Mouse (Mus musculus): Measurements from ENCODE around the gene Cela3b. TPM values are rescaled to one million over a fixed set of nuclear protein-coding genes. Genes with fewer than 3 reads are reported as not detected.

Gene Cela3b
- polyA plus RNA-seq, 1 experiment from 2014 or later, result 0.18 TPM

DNA sequence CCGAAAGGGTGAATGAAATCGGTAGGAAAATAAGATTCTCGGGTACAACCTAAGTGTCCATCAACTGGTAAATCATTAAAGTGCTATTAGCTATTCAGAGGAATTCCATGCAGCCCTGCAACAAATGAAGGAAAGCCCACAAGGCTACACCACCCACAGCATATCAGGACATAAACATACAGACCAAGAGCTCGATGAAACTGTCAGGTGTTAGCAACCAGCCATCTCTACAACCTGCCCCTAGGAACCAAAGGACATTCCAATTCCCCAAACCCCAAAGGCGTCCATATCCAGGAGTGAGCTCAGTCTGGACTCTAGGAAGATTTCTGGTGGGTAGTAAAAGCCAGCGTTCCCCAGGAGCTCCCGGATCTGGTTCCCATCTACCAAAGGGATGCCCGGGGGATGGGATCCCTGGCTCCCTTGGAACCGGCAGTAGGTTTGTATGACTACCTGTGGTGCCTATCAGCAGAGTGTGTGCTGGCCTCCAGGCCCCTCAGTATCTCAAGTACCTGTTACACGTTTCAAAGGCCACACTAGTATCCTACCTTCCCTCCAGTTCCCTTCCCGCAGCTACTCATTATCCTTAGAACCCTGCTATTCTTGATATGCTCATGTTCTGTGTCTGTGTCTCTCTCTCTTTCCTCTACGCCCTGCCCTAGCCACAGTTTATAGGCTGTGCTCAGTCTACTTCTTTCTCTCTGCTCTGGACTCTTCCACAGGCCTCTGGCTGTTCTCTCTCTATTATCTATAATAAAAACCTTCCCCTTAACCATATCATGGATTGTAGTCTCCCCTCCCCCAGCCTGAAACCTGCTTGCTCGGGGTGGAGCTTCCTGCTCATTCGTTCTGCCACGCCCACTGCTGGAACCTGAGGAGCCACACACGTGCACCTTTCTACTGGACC is 49.4 kb downstream of the Cela3b start:
- H3K36me3 ChIP-seq (replicated peaks), result no peaks in the 10 kb centered on the region
- peak overlapping the region; percentile 12 for H3K4me3 ChIP-seq (replicated peaks)
- H3K4me1 ChIP-seq (replicated peaks), result peaks cover 17% of the 10 kb centered on the region
- 0 out of 2 replicates have a peak overlapping the region, but pooled peaks have one; percentile 10 for H3K9ac ChIP-seq
- no peaks in the 10 kb centered on the region for H3K27me3 ChIP-seq
- no peaks in the 10 kb centered on the region for H3K9me3 ChIP-seq (replicated peaks)
- 26% methylated on average over 15 of the region's 16 CpGs for WGBS (ENCODE audit: insufficient replicate concordance)
- H3K27ac ChIP-seq (replicated peaks), result peak overlapping the region; percentile 82
- peak; percentile 88 for ATAC-seq (ENCODE audit: insufficient read depth)
- peak overlapping the region; percentile 55 for H3K4me2 ChIP-seq

DNA sequence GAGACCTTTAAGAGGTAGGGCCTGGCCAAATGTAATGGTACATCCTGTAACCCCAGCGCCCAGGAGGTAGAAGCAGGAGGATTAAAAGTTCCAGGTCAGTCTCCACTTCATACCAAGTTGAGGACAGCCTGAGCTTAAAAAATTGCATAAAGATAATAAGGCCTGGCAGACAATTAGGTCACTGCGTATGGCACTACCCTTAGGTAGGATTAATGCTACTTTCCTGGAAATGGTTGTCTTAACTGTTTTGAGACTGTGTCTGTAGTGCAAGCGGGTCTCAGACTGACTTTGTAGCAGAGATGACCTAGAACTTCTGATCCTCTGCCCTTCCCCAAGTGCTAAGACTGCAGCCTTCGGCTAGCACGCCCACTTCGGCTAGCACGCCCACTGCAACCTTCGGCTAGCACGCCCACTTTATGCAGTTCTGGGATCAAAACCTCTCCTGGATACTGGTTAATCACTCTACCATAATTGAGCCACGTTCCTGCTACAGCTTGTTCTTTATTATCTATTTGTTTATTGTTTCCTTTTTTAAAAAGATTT is 50.6 kb downstream of the Cela3b start:
- 77% methylated on average over 10 of the region's 10 CpGs for WGBS (ENCODE audit: insufficient replicate concordance)
- Histone ChIP-seq H3K4me3 (replicated peaks) (no peak overlapping the region), H3K9ac (no peak overlapping the region), H3K36me3 (replicated peaks) (no peaks in the 10 kb centered on the region), H3K27me3 (no peaks in the 10 kb centered on the region), H3K9me3 (replicated peaks) (no peaks in the 10 kb centered on the region), H3K27ac (replicated peaks) (no peak overlapping the region), H3K4me2 (no peak overlapping the region), H3K4me1 (replicated peaks) (peaks cover 23% of the 10 kb centered on the region)
- ATAC-seq (ENCODE audit: insufficient read depth), result no peak

DNA sequence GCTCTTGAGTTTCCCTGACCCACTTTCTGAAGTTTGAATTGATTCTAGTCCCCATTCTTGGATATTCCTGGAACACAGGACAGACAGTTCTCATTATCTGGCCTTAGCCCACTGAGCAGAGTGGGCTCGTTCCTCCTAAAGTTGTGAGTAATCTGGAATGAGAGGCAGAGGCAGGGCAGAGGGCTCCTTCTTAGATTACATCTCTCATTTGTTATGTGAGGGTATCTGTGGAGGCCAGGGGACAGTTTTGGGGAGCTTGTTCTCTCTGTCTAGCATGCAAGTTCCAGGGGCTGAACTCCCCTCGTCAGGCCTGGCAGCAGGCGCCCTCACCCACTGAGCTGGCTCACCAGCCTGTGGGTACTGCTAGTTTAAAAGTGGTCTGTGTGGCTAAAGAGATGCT is 51.3 kb downstream of the Cela3b start:
- no peaks in the 10 kb centered on the region for H3K9me3 ChIP-seq (replicated peaks)
- H3K9ac ChIP-seq, result no peak overlapping the region
- peaks cover 23% of the 10 kb centered on the region for H3K4me1 ChIP-seq (replicated peaks)
- no peak for ATAC-seq (ENCODE audit: insufficient read depth)
- 70% methylated on average over 3 of the region's 3 CpGs for WGBS (ENCODE audit: insufficient replicate concordance)
- H3K4me2 ChIP-seq, result no peak overlapping the region
- no peak overlapping the region for H3K4me3 ChIP-seq (replicated peaks)
- H3K27me3 ChIP-seq, result no peaks in the 10 kb centered on the region
- H3K36me3 ChIP-seq (replicated peaks), result no peaks in the 10 kb centered on the region
- no peak overlapping the region for H3K27ac ChIP-seq (replicated peaks)

DNA sequence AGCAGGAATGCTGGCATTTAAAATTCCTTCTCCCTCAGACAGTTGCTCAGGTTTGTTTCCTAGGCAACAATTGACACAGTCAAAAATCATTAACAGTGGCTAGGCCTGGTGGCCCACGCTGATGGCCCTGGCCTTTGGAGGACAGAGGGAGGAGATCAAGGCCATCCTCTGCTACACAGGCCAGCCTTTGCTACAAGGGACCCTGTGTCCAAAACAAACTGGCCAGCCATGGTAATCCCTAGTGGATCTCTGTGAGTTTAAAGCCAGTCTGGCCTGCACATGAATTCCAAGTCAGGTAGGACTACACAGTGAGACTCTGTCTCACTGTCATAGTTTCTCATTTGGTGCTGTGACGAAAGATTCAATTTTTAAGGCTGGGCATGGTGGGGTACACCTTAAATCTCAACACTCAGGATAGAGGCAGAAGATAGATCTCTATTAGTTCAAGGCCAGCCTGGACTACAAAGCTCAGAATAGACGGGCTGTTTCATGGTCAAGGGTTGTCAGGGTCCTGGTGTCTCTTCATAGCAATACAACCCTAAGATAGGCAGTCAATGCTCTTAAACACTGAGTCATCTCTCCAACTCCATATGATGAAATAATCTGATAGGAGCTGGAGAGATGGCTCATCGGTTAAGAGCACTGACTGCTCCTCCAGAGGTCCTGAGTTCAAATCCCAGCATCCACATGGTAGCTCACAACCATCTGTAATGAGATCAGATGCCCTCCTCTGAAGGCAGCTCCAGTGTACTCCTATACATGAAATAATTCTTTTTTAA is 52.6 kb downstream of the Cela3b start:
- Histone ChIP-seq H3K4me2 (no peak overlapping the region), H3K36me3 (replicated peaks) (no peaks in the 10 kb centered on the region), H3K27me3 (no peaks in the 10 kb centered on the region), H3K9me3 (replicated peaks) (no peaks in the 10 kb centered on the region), H3K4me3 (replicated peaks) (no peak overlapping the region), H3K27ac (replicated peaks) (no peak overlapping the region), H3K9ac (no peak overlapping the region), H3K4me1 (replicated peaks) (peaks cover 23% of the 10 kb centered on the region)
- no peak for ATAC-seq (ENCODE audit: insufficient read depth)
- WGBS (ENCODE audit: insufficient replicate concordance), result 73% methylated on average over 4 of the region's 4 CpGs

DNA sequence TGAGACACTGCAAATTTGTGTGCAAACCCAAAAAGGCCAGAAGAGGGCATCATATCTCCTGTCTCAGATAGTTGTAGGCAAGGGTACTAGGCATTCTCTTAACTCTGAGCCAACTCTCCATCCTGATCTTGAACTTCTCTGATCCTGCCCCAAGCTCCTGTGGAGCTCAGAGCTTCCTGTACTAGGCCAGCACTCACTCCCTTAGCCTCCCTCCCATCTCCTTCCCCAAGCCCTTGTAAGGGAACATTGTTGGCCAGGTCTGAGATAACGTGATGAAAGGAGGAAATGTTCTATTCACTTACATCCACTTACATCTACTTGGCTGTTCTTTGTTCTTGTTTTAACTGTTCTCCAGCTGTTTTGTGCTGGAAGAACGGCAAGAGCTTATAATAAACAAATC is 53.6 kb downstream of the Cela3b start:
- H3K27me3 ChIP-seq, result no peaks in the 10 kb centered on the region; the same call in 1 of the 2 replicates
- WGBS (ENCODE audit: insufficient replicate concordance), result 56% methylated on average over 2 of the region's 2 CpGs
- H3K4me3 ChIP-seq (replicated peaks), result no peak overlapping the region
- no peak overlapping the region for H3K27ac ChIP-seq (replicated peaks)
- peaks cover 30% of the 10 kb centered on the region for H3K4me1 ChIP-seq (replicated peaks)
- no peak for ATAC-seq (ENCODE audit: insufficient read depth)
- no peak overlapping the region for H3K4me2 ChIP-seq
- no peaks in the 10 kb centered on the region for H3K36me3 ChIP-seq (replicated peaks)
- H3K9ac ChIP-seq, result no peak overlapping the region
- no peaks in the 10 kb centered on the region for H3K9me3 ChIP-seq (replicated peaks)

DNA sequence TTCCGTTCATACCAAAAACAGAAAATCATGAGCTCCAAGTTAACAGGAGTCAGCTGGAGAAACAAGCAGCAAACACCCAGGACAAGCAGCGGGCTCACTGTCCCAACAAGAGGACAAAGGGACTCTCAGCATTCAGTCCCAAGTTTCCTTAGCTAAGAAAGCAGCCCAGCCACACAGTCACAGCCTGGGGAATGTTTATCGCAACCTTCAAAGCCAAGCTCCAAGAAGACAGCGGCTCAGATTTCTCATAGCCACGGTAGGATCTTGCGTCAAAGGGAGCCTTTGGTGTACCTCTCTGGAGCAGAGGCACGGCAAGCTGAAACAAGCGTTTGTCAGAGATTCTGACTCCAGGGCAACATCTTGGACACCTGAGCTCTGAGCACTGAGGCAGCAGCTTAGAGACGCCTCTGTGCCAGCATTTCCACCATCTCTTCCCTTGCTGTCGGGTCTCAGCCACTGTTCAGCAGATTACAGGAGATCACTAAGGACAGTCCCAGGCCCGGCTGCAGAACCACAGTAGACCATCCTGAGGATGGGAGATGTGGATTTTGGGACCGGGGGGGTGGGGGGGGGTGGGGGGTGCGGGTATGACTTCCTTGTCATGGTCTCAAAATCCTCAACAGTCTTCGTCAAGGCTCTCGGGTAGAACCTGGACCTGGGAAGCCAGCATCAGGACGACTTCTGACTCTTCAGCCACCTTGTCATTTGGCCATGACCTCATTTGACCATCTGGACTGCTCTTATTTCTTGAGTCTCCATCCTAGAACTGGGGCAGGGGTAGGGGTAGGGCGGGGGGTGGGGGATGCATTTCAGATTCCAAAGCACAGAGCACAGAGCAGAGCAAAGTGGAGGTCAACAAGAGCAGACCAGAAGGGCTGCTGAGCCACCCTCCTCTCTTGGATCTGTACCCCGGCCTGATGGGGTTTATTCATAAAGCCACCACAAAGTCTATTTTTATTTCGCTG is 54.7 kb downstream of the Cela3b start:
- no peak overlapping the region for H3K9ac ChIP-seq
- no peak overlapping the region for H3K4me2 ChIP-seq
- H3K4me3 ChIP-seq (replicated peaks), result no peak overlapping the region
- peaks cover 26% of the 10 kb centered on the region for H3K4me1 ChIP-seq (replicated peaks)
- no peaks in the 10 kb centered on the region; the same call in 1 of the 2 replicates for H3K27me3 ChIP-seq
- no peaks in the 10 kb centered on the region for H3K36me3 ChIP-seq (replicated peaks)
- no peaks in the 10 kb centered on the region for H3K9me3 ChIP-seq (replicated peaks)
- WGBS (ENCODE audit: insufficient replicate concordance), result 61% methylated on average over 19 of the region's 19 CpGs
- no peak overlapping the region for H3K27ac ChIP-seq (replicated peaks)
- ATAC-seq (ENCODE audit: insufficient read depth), result no peak

DNA sequence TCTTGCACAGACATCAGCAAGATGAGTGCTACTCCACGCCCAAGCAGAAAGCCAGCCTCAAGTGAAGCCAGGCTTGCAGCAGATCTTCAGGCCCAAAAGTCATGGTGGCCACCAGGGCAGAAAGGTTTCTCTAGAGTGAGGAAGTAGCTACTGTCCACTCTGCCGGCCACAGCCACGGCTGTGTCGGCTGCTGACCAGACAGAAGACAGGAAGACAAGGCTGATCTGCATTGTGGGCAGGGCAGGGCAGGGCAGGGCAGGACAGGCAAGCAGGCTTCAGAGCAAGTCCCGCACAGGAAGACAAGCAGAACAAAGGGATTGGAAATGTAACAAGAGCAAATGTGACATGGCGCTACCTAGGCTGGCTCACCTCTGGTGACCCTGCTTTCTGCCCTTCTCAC is 56.6 kb downstream of the Cela3b start:
- peak overlapping the region; percentile 56; the same call in 1 of the 2 replicates for H3K27ac ChIP-seq (replicated peaks)

DNA sequence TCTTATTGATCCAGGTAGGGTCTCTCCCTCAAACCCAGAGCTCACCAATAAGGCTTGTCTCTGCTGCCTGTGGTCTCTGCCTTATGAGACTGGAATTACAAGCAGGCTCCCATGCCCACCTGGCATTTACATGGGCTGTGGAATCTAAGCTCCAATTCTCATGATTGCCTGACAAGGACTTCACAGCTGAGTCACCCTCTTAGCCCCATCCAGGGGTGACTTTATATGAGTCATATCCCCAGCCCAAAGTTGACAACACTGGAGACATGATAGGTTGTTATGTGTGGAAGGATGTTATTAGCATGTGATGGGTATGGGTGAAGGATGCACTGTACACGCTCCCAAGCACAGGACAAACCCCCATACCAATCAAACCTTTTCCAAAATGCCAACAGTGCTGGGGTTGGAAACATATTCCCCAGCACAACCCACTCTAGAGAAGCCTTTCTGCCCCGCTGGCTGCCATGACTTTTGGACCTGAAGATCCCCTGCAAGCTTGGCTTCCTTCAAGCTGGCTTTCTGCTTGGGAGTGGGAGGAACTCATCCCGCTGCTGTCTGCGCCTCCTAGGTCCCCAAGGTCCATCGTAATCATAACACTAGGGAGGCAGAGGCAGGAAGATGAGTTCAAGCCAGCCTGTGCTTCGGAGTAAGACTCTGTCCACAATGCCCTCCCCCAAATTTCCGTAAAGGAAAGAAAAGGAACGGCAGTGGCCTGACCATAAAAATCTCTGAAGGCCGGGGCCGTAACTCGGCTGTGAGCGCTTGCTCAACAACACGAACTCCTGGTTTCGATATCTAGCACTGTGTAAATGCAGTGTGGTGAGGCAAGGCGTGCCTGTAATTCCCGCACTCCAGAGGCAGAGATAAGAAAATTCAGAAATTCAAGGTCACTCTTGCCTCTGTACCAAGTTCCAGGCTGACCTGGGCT is 58.5 kb downstream of the Cela3b start:
- no peak for ATAC-seq (ENCODE audit: insufficient read depth)
- Histone ChIP-seq H3K27me3 (no peaks in the 10 kb centered on the region; the same call in 1 of the 2 replicates), H3K36me3 (replicated peaks) (no peaks in the 10 kb centered on the region), H3K9ac (no peak overlapping the region), H3K4me3 (replicated peaks) (0 out of 2 replicates have a peak overlapping the region, but pooled peaks have one; percentile 14), H3K27ac (replicated peaks) (no peak overlapping the region), H3K4me1 (replicated peaks) (peaks cover 42% of the 10 kb centered on the region), H3K4me2 (peak overlapping the region; percentile 36), H3K9me3 (replicated peaks) (no peaks in the 10 kb centered on the region)
- 58% methylated on average over 16 of the region's 16 CpGs for WGBS (ENCODE audit: insufficient replicate concordance)

More for the DNA sequence above, 56.6 kb downstream of the Cela3b start:
- no peak overlapping the region for H3K4me2 ChIP-seq
- WGBS (ENCODE audit: insufficient replicate concordance), result 40% methylated on average over 6 of the region's 6 CpGs
- ATAC-seq (ENCODE audit: insufficient read depth), result peak; percentile 32; the same call in 1 of the 2 replicates
- no peak overlapping the region for H3K4me3 ChIP-seq (replicated peaks)
- H3K9ac ChIP-seq, result no peak overlapping the region
- H3K9me3 ChIP-seq (replicated peaks), result no peaks in the 10 kb centered on the region
- H3K27me3 ChIP-seq, result no peaks in the 10 kb centered on the region; the same call in 1 of the 2 replicates
- H3K4me1 ChIP-seq (replicated peaks), result peaks cover 33% of the 10 kb centered on the region
- H3K36me3 ChIP-seq (replicated peaks), result no peaks in the 10 kb centered on the region

Data from liver, embryonic 15.5 days (tissue).